Mouse (Mus musculus) liver, embryonic 14.5 days (tissue): Measurements from ENCODE around the gene Egfr.

ENCODE experiments used
- CTCF ChIP-seq: IDR thresholded peaks from 2 replicates; pipeline ENCODE4 v1.5.1; 2016; ENCODE audit warnings: antibody characterized with exemption, low read depth, control low read depth
- EP300 ChIP-seq: IDR thresholded peaks from 2 replicates; pipeline ENCODE4 v1.6.1; 2016; ENCODE audit warnings: antibody characterized with exemption, low read depth

GRCm38 (mm10) chr11:16831974-16832464 lies 80.0 kb downstream of the Egfr start:
- TF ChIP-seq CTCF: no peak
- TF ChIP-seq EP300: no peak
